9 mouse cellular contexts compared by ENCODE assay signal in genomic region chr1:97863140-97863539, GRCm38 (mm10).
DNase-seq lines count a peak whose midpoint lies in the region; ATAC-seq and TF ChIP-seq lines count a peak whose summit lies in the region.
"Had no signal": no experiment of that assay in that cellular context is flagged by ENCODE, and none has a peak within 500 bp of the region (broad histone marks: within the 10 kb centered on the region; RNA-seq: fewer than 3 reads in every experiment).

No protein-coding gene starts in this region.

- peak; percentile 94 for ATAC-seq in forebrain, postnatal 0 days
- peak; percentile 89 for ATAC-seq in midbrain, embryonic 16.5 days
- no peak for ATAC-seq in erythroid progenitor cell, adult 5-6 weeks (replicated peaks; ENCODE audit: low FRiP score, poor library complexity, severe bottlenecking)
- ATAC-seq in activated CD4-positive, CD25-positive, alpha-beta regulatory T cell, adult 4 months = no peak

- no peak for TF ChIP-seq POLR2A in brain, embryonic 14.5 days (IDR thresholded peaks at IDR 0.05; ENCODE audit: borderline replicate concordance, extremely low read depth, insufficient read depth, insufficient read length, poor library complexity, severe bottlenecking)

- no peaks in the 10 kb centered on the region for H3K36me3 ChIP-seq in forebrain, postnatal 0 days (ENCODE audit: insufficient read depth)
- no peaks in the 10 kb centered on the region for H3K36me3 ChIP-seq in midbrain, embryonic 16.5 days (ENCODE audit: control insufficient read depth, insufficient read depth, low read length)

- H3K4me1 ChIP-seq in forebrain, postnatal 0 days (ENCODE audit: insufficient read depth) = peaks cover 13% of the 10 kb centered on the region; the same call in 1 of the 2 replicates
- peaks cover 12% of the 10 kb centered on the region; the same call in 1 of the 2 replicates for H3K4me1 ChIP-seq in midbrain, embryonic 16.5 days (ENCODE audit: control insufficient read depth, insufficient read depth, low read length)

- WGBS in forebrain, postnatal 0 days = 9% methylated on average over 9 of the region's 9 CpGs
- 10% methylated on average over 9 of the region's 9 CpGs for WGBS in midbrain, embryonic 16.5 days

- H3K9me3 ChIP-seq in forebrain, postnatal 0 days (ENCODE audit: low read length) = no peaks in the 10 kb centered on the region
- no peaks in the 10 kb centered on the region for H3K9me3 ChIP-seq in midbrain, embryonic 16.5 days (replicated peaks; ENCODE audit: control insufficient read depth, low read length, poor library complexity, severe bottlenecking)

- no peaks in the 10 kb centered on the region for H3K27me3 ChIP-seq in forebrain, postnatal 0 days (ENCODE audit: insufficient read depth, low read length)
- H3K27me3 ChIP-seq in midbrain, embryonic 16.5 days (ENCODE audit: control insufficient read depth, insufficient read depth, low read depth, low read length) = no peaks in the 10 kb centered on the region

- no peak for TF ChIP-seq CTCF in brain, embryonic 14.5 days (IDR thresholded peaks at IDR 0.05; ENCODE audit: borderline replicate concordance, extremely low read depth, insufficient read depth, insufficient read length)
- TF ChIP-seq CTCF in forebrain, postnatal 0 days (IDR thresholded peaks at IDR 0.05; ENCODE audit: low read depth) = no peak

- peak overlapping the region; percentile 9; the same call in 1 of the 2 replicates for H3K4me2 ChIP-seq in forebrain, postnatal 0 days (ENCODE audit: low read depth)
- H3K4me2 ChIP-seq in midbrain, embryonic 16.5 days (ENCODE audit: low read length) = no peak overlapping the region

- H3K27ac ChIP-seq in forebrain, postnatal 0 days (ENCODE audit: low read depth, low read length) = peak overlapping the region; percentile 62; the same call in 1 of the 2 replicates
- 0 out of 2 replicates have a peak overlapping the region, but pooled peaks have one; percentile 2 for H3K27ac ChIP-seq in midbrain, embryonic 16.5 days (ENCODE audit: low read length)

- DNase-seq in brain, embryonic 14.5 days (ENCODE audit: low read depth) = peak; percentile 93
- DNase-seq in forebrain, postnatal 0 days = peak; percentile 89
- DNase-seq in layer of hippocampus, adult 9-11 months = peak; percentile 91
- no peak for DNase-seq in B cell, adult 2 months
- no peak for DNase-seq in cerebellum, adult 18-20 months

- no peak overlapping the region for H3K4me3 ChIP-seq in forebrain, postnatal 0 days (ENCODE audit: low read depth, low read length)
- H3K4me3 ChIP-seq in midbrain, embryonic 16.5 days (ENCODE audit: low read depth, low read length) = no peak overlapping the region
- H3K4me3 ChIP-seq: erythroblast, embryonic 14.5 days had no signal

- no peak overlapping the region for H3K9ac ChIP-seq in forebrain, postnatal 0 days
- H3K9ac ChIP-seq in midbrain, embryonic 16.5 days (ENCODE audit: low read depth, low read length) = no peak overlapping the region

Comparison
In these comparisons a context has a peak if more than half of its experiments do, and no peak if none do; other contexts are left out.
1. DNase-seq: peak in brain, embryonic 14.5 days (single experiment), forebrain, postnatal 0 days (single experiment) and layer of hippocampus, adult 9-11 months (single experiment); none in B cell, adult 2 months (0 of 2) and cerebellum, adult 18-20 months (0 of 2).
2. ATAC-seq: peak in forebrain, postnatal 0 days (single experiment) and midbrain, embryonic 16.5 days (single experiment); none in erythroid progenitor cell, adult 5-6 weeks (single experiment) and activated CD4-positive, CD25-positive, alpha-beta regulatory T cell, adult 4 months (single experiment).